Mouse (Mus musculus): ENCODE measurements at regions not wholly inside any gene's neighbourhood (a gene's known extent, or its start where the extent isn't known, plus 50 kb on each side); places are given as distances from the start of the nearest gene placed in this dataset.

DNA sequence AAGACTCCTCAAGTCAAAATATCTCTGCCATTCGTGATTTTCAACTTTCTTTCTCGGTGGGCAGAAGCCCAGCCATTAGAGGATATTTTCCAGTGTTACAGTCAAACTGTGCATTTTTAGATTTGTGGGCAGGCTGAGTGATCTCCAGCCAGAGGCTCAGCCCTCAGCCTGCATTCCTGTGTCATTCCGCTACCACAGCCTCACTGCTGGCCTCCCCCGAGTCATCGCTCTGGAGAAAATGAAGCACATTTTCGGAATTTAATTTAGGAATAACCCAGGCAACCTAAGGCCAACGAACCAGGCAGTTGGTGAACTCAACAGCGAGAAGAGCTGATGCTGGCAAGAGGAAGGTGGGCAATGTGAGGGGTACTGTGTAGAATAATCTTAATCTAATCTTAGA, 80.9 kb upstream of the Nudt7 start:
- no peak for ATAC-seq (ENCODE audit: low FRiP score, low TSS enrichment)
- TF ChIP-seq CTCF (IDR thresholded peaks at IDR 0.05; ENCODE audit: low read depth) (no peak), EP300 (optimal IDR thresholded peaks at IDR 0.05) (no peak)

DNA sequence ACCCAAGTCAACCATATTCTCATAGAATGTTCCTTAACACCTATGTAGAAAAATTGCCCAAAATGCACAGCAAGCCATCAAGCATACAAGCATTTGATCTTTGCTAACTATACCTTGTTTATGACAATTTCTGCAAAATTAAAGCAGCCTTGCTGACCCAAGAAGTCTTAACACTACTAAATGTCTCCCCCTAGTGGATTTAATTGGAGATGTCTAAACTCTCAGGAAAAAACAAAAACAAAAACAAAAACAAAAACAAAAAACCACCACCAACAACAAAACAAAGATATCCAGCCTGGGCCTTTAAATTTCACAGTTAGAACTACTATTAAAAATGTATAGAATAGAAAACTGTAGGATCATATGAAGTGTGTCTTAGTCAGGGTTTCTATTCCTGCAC, 69.8 kb upstream of the Nudt7 start:
- peak; percentile 49 for TF ChIP-seq CTCF (IDR thresholded peaks at IDR 0.05; ENCODE audit: low read depth)
- TF ChIP-seq EP300 (optimal IDR thresholded peaks at IDR 0.05) = no peak
- no peak overlapping the region for H3K4me2 ChIP-seq (replicated peaks; ENCODE audit: low read depth)
- H3K36me3 ChIP-seq (ENCODE audit: control insufficient read depth, insufficient read depth, low read length) = no peaks in the 10 kb centered on the region
- H3K9me3 ChIP-seq (ENCODE audit: control insufficient read depth, low read length) = no peaks in the 10 kb centered on the region
- no peaks in the 10 kb centered on the region for H3K4me1 ChIP-seq (replicated peaks; ENCODE audit: control insufficient read depth, insufficient read depth)
- ATAC-seq (ENCODE audit: low FRiP score, low TSS enrichment) = no peak
- H3K4me3 ChIP-seq (ENCODE audit: low read depth, low read length) = no peak overlapping the region
- no peak for DNase-seq (ENCODE audit: low spot score)
- no peak overlapping the region for H3K9ac ChIP-seq (ENCODE audit: low read length)
- H3K27me3 ChIP-seq (ENCODE audit: control insufficient read depth, insufficient read depth, low read length) = no peaks in the 10 kb centered on the region
- no peak overlapping the region for H3K27ac ChIP-seq (replicated peaks)

More for the DNA sequence above, 80.9 kb upstream of the Nudt7 start:
- Histone ChIP-seq H3K4me2 (replicated peaks; ENCODE audit: low read depth) (no peak overlapping the region), H3K36me3 (ENCODE audit: control insufficient read depth, insufficient read depth, low read length) (no peaks in the 10 kb centered on the region), H3K4me1 (replicated peaks; ENCODE audit: control insufficient read depth, insufficient read depth) (no peaks in the 10 kb centered on the region), H3K27ac (replicated peaks) (no peak overlapping the region), H3K4me3 (ENCODE audit: low read depth, low read length) (no peak overlapping the region), H3K27me3 (ENCODE audit: control insufficient read depth, insufficient read depth, low read length) (no peaks in the 10 kb centered on the region), H3K9ac (ENCODE audit: low read length) (no peak overlapping the region), H3K9me3 (ENCODE audit: control insufficient read depth, low read length) (no peaks in the 10 kb centered on the region)
- no peak for DNase-seq (ENCODE audit: low spot score)
- 76% methylated on average over 8 of the region's 8 CpGs for WGBS

DNA sequence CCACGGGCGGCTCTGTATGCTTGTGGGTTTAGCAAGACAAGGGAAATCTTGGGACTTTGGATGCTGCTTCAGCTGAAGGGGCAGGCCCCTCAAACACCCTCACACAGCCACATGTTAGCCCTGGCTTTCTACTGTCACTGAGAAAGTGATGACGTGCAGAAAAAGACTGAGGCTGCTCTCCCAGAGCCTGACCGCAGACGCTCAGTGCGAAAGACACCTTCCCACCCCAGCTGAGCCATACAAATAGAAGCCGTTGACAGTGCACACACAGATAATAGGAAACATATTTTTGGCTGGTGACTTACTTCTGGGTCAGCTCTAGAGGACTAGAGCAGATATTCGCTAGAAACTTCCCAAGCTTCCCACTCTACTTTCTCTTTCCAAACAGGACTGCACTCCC, 61.0 kb upstream of the Nudt7 start:
- no peak for ATAC-seq (ENCODE audit: low FRiP score, low TSS enrichment)

DNA sequence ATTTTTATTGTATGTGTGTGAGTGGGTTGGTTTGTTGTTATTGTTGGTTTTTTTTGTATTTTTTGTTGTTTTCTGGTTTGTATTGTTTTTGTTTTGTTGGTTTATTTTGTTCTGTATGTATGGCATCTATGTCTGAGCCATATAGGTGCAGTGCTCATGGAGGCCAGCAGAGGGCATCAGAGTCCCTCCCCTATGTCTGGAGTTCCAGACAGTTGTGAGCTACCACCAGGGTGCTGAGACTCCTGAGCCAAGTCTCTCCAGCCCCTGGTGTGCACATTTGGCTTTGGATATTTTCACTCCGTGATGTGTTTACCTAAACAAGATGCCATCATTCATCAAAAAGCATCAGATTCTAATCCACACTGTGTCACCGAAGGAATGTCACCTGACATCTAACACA, 59.2 kb upstream of the Nudt7 start:
- no peak overlapping the region for H3K9ac ChIP-seq (ENCODE audit: low read length)
- DNase-seq (ENCODE audit: low spot score) (no peak), ATAC-seq (ENCODE audit: low FRiP score, low TSS enrichment) (no peak)
- TF ChIP-seq EP300 (optimal IDR thresholded peaks at IDR 0.05) = no peak
- TF ChIP-seq CTCF (IDR thresholded peaks at IDR 0.05; ENCODE audit: low read depth) = peak; percentile 65
- H3K9me3 ChIP-seq (ENCODE audit: control insufficient read depth, low read length) = no peaks in the 10 kb centered on the region
- no peak overlapping the region for H3K4me2 ChIP-seq (replicated peaks; ENCODE audit: low read depth)
- H3K27ac ChIP-seq (replicated peaks) = no peak overlapping the region
- no peaks in the 10 kb centered on the region for H3K27me3 ChIP-seq (ENCODE audit: control insufficient read depth, insufficient read depth, low read length)
- no peaks in the 10 kb centered on the region for H3K4me1 ChIP-seq (replicated peaks; ENCODE audit: control insufficient read depth, insufficient read depth)
- H3K36me3 ChIP-seq (ENCODE audit: control insufficient read depth, insufficient read depth, low read length) = no peaks in the 10 kb centered on the region
- no peak overlapping the region for H3K4me3 ChIP-seq (ENCODE audit: low read depth, low read length)
- 76% methylated on average over 2 of the region's 2 CpGs for WGBS

More for the DNA sequence above, 61.0 kb upstream of the Nudt7 start:
- no peak for DNase-seq (ENCODE audit: low spot score)
- TF ChIP-seq CTCF (IDR thresholded peaks at IDR 0.05; ENCODE audit: low read depth) (no peak), EP300 (optimal IDR thresholded peaks at IDR 0.05) (no peak)
- no peaks in the 10 kb centered on the region for H3K27me3 ChIP-seq (ENCODE audit: control insufficient read depth, insufficient read depth, low read length)
- H3K27ac ChIP-seq (replicated peaks) = no peak overlapping the region
- no peak overlapping the region for H3K4me3 ChIP-seq (ENCODE audit: low read depth, low read length)
- H3K4me2 ChIP-seq (replicated peaks; ENCODE audit: low read depth) = no peak overlapping the region
- no peaks in the 10 kb centered on the region for H3K9me3 ChIP-seq (ENCODE audit: control insufficient read depth, low read length)
- H3K36me3 ChIP-seq (ENCODE audit: control insufficient read depth, insufficient read depth, low read length) = no peaks in the 10 kb centered on the region
- WGBS = 85% methylated on average over 8 of the region's 8 CpGs
- H3K4me1 ChIP-seq (replicated peaks; ENCODE audit: control insufficient read depth, insufficient read depth) = no peaks in the 10 kb centered on the region
- H3K9ac ChIP-seq (ENCODE audit: low read length) = no peak overlapping the region

DNA sequence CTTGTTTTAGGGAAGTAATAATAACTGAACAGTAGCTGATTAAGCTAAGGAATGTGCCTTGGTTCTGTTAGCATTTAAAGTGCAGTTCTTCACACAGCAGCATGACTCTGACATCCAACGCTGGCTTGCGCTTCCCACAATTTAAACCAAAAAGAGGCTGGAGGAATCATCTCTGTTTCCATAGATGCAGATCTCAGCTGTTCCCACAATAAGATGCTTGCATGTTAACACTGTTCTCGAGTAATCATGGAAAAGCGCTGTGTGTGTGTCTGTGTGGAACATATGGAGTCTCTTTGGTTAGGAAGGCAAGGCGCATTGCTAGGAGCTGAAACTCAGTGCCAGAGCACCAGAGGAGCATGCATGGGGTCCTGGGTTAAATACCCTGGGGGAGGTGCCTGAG, 56.7 kb upstream of the Nudt7 start:
- no peak overlapping the region for H3K9ac ChIP-seq (ENCODE audit: low read length)
- TF ChIP-seq EP300 (optimal IDR thresholded peaks at IDR 0.05) (no peak), CTCF (IDR thresholded peaks at IDR 0.05; ENCODE audit: low read depth) (no peak)

DNA sequence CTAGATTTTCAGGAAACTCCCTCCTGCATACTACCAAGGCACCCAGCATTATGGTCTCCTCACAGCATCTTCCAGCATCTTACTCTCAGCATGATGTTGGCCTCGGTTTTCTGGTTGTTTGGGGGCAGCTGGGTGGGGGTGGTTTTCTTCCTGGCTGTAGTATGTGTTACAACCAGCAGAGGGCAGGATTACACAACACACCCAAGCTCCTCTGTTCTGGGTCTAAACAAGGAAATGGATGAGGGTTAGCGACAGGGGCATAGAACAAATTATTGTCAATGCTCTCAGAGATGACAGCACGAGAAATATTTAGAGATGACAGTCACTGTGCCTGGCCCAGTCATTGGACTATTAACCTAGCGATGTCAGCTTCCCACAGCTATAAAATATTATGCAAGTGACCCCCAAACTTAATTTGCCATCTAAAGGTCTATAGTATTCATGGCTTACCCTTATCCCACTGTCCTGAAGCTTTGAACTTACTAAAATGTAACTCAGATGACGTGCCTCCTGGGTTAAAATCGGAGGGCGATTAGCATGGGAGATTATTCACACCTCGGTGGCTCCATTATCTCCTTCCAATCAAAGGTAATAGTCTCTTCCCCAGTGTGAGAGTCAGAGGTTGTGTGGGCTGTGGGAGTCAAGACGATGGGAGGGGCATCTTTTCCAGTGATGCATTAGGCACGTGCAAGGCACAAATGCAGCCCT, 52.2 kb upstream of the Nudt7 start:
- Histone ChIP-seq H3K9me3 (ENCODE audit: control insufficient read depth, low read length) (no peaks in the 10 kb centered on the region), H3K9ac (ENCODE audit: low read length) (no peak overlapping the region), H3K27me3 (ENCODE audit: control insufficient read depth, insufficient read depth, low read length) (no peaks in the 10 kb centered on the region), H3K4me1 (replicated peaks; ENCODE audit: control insufficient read depth, insufficient read depth) (no peaks in the 10 kb centered on the region), H3K27ac (replicated peaks) (no peak overlapping the region), H3K4me3 (ENCODE audit: low read depth, low read length) (no peak overlapping the region), H3K4me2 (replicated peaks; ENCODE audit: low read depth) (no peak overlapping the region), H3K36me3 (ENCODE audit: control insufficient read depth, insufficient read depth, low read length) (no peaks in the 10 kb centered on the region)
- TF ChIP-seq CTCF (IDR thresholded peaks at IDR 0.05; ENCODE audit: low read depth) = peak; percentile 93
- no peak for TF ChIP-seq EP300 (optimal IDR thresholded peaks at IDR 0.05)
- ATAC-seq (ENCODE audit: low FRiP score, low TSS enrichment) = 0 out of 2 replicates have a peak, but pooled peaks have one; percentile 32
- DNase-seq (ENCODE audit: low spot score) = peak; percentile 46
- 17% methylated on average over 10 of the region's 10 CpGs for WGBS

More for the DNA sequence above, 56.7 kb upstream of the Nudt7 start:
- no peaks in the 10 kb centered on the region for H3K27me3 ChIP-seq (ENCODE audit: control insufficient read depth, insufficient read depth, low read length)
- no peak overlapping the region for H3K4me2 ChIP-seq (replicated peaks; ENCODE audit: low read depth)
- H3K36me3 ChIP-seq (ENCODE audit: control insufficient read depth, insufficient read depth, low read length) = no peaks in the 10 kb centered on the region
- ATAC-seq (ENCODE audit: low FRiP score, low TSS enrichment) = no peak
- no peak for DNase-seq (ENCODE audit: low spot score)
- H3K4me1 ChIP-seq (replicated peaks; ENCODE audit: control insufficient read depth, insufficient read depth) = no peaks in the 10 kb centered on the region
- WGBS = 83% methylated on average over 5 of the region's 5 CpGs
- H3K27ac ChIP-seq (replicated peaks) = no peak overlapping the region
- no peaks in the 10 kb centered on the region for H3K9me3 ChIP-seq (ENCODE audit: control insufficient read depth, low read length)
- no peak overlapping the region for H3K4me3 ChIP-seq (ENCODE audit: low read depth, low read length)

All from stomach, postnatal 0 days (tissue).